Mouse (Mus musculus) liver, adult 2 months (tissue): ENCODE results near the gene Nobox. TPM values are rescaled to one million over a fixed set of nuclear protein-coding genes. Genes with fewer than 3 reads are reported as not detected.
A peak's percentile ranks its signal among the peaks of the same experiment; 100 is the strongest.

Source experiments
- DNase-seq: peaks from one replicate; pipeline ENCODE4 v3.0.0-alpha.2; 2011; ENCODE audit warnings: low read depth, low spot score; ENCODE audit errors: extremely low read depth
- H3K27ac ChIP-seq: fragments of 200-500 bp; replicated peaks from 2 replicates; pipeline ENCODE4 v1.5.1; 2012; ENCODE audit warnings: low read depth, mild to moderate bottlenecking, control low read depth, inconsistent platforms, low read length; ENCODE audit not compliant: insufficient read depth
- H3K27me3 ChIP-seq: fragments of 200-500 bp; 2 replicates; pipeline ENCODE4 v1.6.1; 2012; ENCODE audit warnings: mild to moderate bottlenecking, moderate library complexity, low read length, inconsistent platforms; ENCODE audit not compliant: control insufficient read depth, insufficient read depth
- H3K36me3 ChIP-seq: fragments of 200-500 bp; 2 replicates; pipeline ENCODE4 v1.6.1; 2012; ENCODE audit warnings: low read length, inconsistent platforms; ENCODE audit not compliant: control insufficient read depth, insufficient read depth
- H3K4me1 ChIP-seq: fragments of 200-500 bp; 2 replicates; pipeline ENCODE4 v1.6.1; 2011; ENCODE audit warnings: low read length; ENCODE audit not compliant: control insufficient read depth, insufficient read depth
- H3K4me3 ChIP-seq: fragments of 200-500 bp; 2 replicates; pipeline ENCODE4 v1.5.1; 2011; ENCODE audit warnings: low read depth, mild to moderate bottlenecking, control low read depth, low read length, moderate library complexity; ENCODE audit not compliant: insufficient read depth
- H3K79me2 ChIP-seq: fragments of 200-500 bp; 2 replicates; pipeline ENCODE4 v1.6.1; 2012; ENCODE audit warnings: inconsistent platforms, mild to moderate bottlenecking, low read length, moderate library complexity; ENCODE audit not compliant: control insufficient read depth, insufficient read depth
- H3K9ac ChIP-seq: fragments of 200-500 bp; 2 replicates; pipeline ENCODE4 v1.6.1; 2012; ENCODE audit warnings: low read depth, mild to moderate bottlenecking, control low read depth, inconsistent platforms, low read length
- CTCF ChIP-seq: fragments of 200-500 bp; IDR thresholded peaks from 2 replicates; pipeline ENCODE4 v1.5.1; 2011; ENCODE audit warnings: low read depth, low read length, control low read depth
- POLR2A ChIP-seq: fragments of 200-500 bp; IDR thresholded peaks from 2 replicates; pipeline ENCODE4 v1.6.1; 2011; ENCODE audit warnings: low read length, control low read depth; ENCODE audit not compliant: insufficient read depth; ENCODE audit errors: extremely low read depth
- WGBS: fragments of 180-500 bp; shearing (Covaris S2); methylation state at CpG from one replicate; pipeline ENCODE4 v1.1.7; 2018; 5-methylcytosine and 5-hydroxymethylcytosine counted together
- polyA plus RNA-seq: library from polyadenylated mRNA; depleted of rRNA; stranded (reverse); fragments of >200 nt; gene quantifications from 2 replicates; pipeline ENCODE4 v1.2.3, GENCODE M21; 2012; rRNA removed
- total RNA-seq: library from RNA; depleted of rRNA; stranded (reverse); fragments of >200 nt; gene quantifications from 2 replicates; pipeline ENCODE4 v1.2.3, GENCODE M21; 2014; rRNA removed

The Nobox gene
- total and polyA plus RNA-seq, 2 experiments = 0.04 TPM; not detected in 1

DNA sequence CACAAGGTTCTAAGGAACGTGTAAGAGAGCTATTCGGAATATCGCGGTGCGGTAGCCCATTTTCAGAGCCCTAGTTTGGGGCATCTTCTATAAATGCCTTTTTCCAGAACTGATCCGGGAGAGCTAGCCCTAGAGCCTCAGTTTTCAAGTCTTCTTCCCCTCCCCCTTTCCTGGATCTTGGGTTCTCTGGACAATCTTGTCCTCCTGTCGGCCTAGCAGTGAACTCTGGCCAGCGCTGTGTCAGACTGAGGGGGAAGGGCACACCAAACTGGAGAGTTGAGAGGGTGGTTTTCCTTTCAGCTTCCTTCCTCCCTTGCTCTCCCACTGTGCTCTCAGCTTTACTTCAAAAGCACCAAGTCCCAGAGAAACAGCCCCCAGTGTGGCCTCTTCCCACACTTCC is 43.0 kb downstream of the Nobox start:
- H3K4me3 ChIP-seq = peak overlapping the region; percentile 82
- H3K36me3 ChIP-seq = no peaks in the 10 kb centered on the region
- DNase-seq = peak; percentile 66
- H3K4me1 ChIP-seq = peaks cover 4% of the 10 kb centered on the region; the same call in 1 of the 2 replicates
- peak overlapping the region; percentile 79 for H3K27ac ChIP-seq
- TF ChIP-seq CTCF (peak; percentile 30; the same call in 1 of the 2 replicates), POLR2A (no peak)
- no peaks in the 10 kb centered on the region for H3K27me3 ChIP-seq
- WGBS = 2% methylated on average over 8 of the region's 8 CpGs
- peaks cover 15% of the 10 kb centered on the region for H3K79me2 ChIP-seq
- peak overlapping the region; percentile 88 for H3K9ac ChIP-seq

DNA sequence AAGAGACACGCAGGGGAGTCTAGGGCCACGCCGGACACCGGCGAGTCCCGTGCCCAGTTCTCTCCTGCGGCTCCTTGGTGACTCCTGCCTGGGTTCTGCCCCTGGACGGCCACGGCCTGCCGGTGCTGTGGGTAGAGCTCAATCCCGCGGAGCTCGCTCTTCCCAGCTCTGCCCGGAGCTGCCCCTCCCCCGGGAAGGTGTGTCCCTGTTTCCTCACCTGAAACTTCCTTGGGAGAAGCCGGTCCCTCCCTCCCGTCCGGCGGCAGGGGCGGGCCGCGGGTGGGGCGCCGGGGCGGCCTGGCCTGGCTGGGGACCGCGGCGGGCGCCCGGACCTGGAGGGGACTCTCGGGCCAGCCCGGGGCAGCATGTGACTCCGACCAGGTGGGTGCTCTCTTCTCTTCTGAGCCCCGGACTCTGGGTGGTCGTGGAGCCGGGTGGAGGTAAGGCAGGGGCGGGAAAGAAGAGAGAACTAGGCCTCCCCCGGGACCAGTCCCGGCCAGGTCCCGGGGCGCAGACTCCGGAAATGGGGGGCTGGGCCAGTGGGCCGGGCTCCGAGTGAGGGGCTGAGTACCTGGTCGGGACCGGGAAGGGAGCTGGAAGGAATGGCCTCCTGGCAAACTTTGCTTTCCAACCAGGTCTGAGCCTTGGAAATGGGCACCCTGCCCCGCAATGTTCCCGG is 43.9 kb downstream of the Nobox start, which contains the start of gene Arhgef5:
Arhgef5 (plus strand) TSS at position 220 of the 679 bp plus-strand sequence.
- peak; percentile 78 for DNase-seq
- WGBS = under 1% methylated on average over 48 of the region's 48 CpGs
- TF ChIP-seq POLR2A = 0 out of 2 replicates have a peak, but pooled peaks have one; percentile 33
- no peak for TF ChIP-seq CTCF
- peak within 1 kb of the TSS; percentile 79 for H3K27ac ChIP-seq
- H3K4me3 ChIP-seq = peak within 1 kb of the TSS; percentile 82
- peak within 1 kb of the TSS; percentile 88 for H3K9ac ChIP-seq
- no peaks in the 10 kb centered on the region for H3K36me3 ChIP-seq
- peaks cover 15% of the 10 kb centered on the region for H3K79me2 ChIP-seq
- no peaks in the 10 kb centered on the region for H3K27me3 ChIP-seq
- peaks cover 4% of the 10 kb centered on the region; the same call in 1 of the 2 replicates for H3K4me1 ChIP-seq

DNA sequence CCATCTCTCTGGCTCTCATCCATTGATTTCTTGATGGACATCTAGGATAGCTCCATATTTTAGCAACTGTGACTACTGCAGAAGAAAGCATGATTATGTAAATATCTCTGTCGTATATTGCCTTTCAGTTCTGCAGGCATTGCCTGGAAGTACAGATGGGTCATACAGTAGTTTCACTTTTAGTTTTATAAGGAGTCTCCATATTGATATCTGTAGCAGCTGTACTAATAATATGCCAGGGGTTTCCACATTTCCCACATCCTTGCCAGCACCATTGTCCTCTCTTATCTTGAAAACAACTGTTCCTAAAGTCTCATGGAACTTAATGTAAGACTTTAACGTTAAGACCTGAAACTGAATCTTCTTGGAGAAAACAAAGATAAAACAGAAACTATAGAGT is 48.6 kb downstream of the Nobox start:
- no peak overlapping the region for H3K9ac ChIP-seq
- H3K4me3 ChIP-seq = no peak overlapping the region
- H3K36me3 ChIP-seq = no peaks in the 10 kb centered on the region
- DNase-seq = peak; percentile 8
- TF ChIP-seq POLR2A (no peak), CTCF (no peak)
- H3K79me2 ChIP-seq = no peaks in the 10 kb centered on the region
- no peaks in the 10 kb centered on the region for H3K27me3 ChIP-seq
- no peak overlapping the region for H3K27ac ChIP-seq
- no peaks in the 10 kb centered on the region for H3K4me1 ChIP-seq
- 48% methylated on average over 2 of the region's 2 CpGs for WGBS

DNA sequence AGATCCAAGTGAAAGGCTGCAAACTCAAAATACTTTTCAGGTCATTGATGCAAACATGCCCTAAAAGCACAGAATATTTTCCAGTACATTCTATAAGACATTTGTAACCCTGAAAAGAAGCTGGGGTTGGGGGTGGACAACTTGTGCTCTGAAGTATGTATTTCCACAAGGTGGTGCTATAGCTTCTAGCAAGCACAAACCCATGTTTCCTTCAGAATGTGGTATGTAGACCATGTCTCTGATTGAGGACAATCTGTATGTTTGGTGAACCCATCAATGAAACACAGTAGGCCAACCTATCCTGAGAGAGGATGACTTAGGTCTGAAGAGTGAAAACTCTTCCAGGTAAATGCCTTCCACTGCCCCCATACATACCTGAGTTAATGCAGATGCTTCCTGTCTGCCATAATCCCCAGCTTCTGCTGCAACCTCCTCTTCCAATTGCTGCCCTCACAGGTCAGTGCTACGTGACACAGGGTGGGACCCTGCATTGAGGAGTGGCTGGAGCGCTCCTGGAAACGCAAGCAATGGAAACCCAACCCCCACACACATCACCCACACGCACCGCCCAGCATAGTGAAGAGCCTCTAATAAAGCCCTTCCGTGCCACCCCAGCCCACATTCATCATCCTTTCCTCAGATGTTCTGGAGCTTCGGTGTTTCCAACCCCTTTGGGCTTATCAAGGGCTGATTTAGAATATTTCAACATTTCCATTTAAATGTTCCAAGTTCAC is 55.0 kb downstream of the Nobox start:
- peak; percentile 51 for DNase-seq
- H3K36me3 ChIP-seq = no peaks in the 10 kb centered on the region
- H3K27me3 ChIP-seq = no peaks in the 10 kb centered on the region
- no peaks in the 10 kb centered on the region for H3K79me2 ChIP-seq
- TF ChIP-seq CTCF (peak; percentile 55), POLR2A (no peak)
- no peak overlapping the region for H3K27ac ChIP-seq
- H3K4me3 ChIP-seq = no peak overlapping the region
- 63% methylated on average over 7 of the region's 7 CpGs for WGBS
- no peak overlapping the region for H3K9ac ChIP-seq
- no peaks in the 10 kb centered on the region for H3K4me1 ChIP-seq

Other genes starting within 250 kb of the Nobox start
- not detected in 2 replicates for gene Olfr441, start 203.2 kb downstream of the Nobox start, total RNA-seq
- not detected in 2 replicates for gene Olfr441, start 203.2 kb downstream of the Nobox start, polyA plus RNA-seq
- gene Olfr237-ps1, start 163.0 kb downstream of the Nobox start, total RNA-seq = not detected in 2 replicates
- not detected in 2 replicates for gene Olfr237-ps1, start 163.0 kb downstream of the Nobox start, polyA plus RNA-seq
- not detected in 2 replicates for gene Olfr437, start 146.3 kb downstream of the Nobox start, total RNA-seq
- not detected in 2 replicates for gene Olfr437, start 146.3 kb downstream of the Nobox start, polyA plus RNA-seq
- gene Olfr13, start 137.4 kb downstream of the Nobox start, total RNA-seq = not detected in 2 replicates
- gene Olfr13, start 137.4 kb downstream of the Nobox start, polyA plus RNA-seq = not detected in 2 replicates
- not detected in 2 replicates for gene Olfr435, start 112.4 kb downstream of the Nobox start, total RNA-seq
- not detected in 2 replicates for gene Olfr435, start 112.4 kb downstream of the Nobox start, polyA plus RNA-seq
- not detected in 2 replicates for gene Olfr434, start 96.5 kb downstream of the Nobox start, total RNA-seq
- gene Olfr434, start 96.5 kb downstream of the Nobox start, polyA plus RNA-seq = not detected in 2 replicates
- gene Olfr47, start 78.0 kb downstream of the Nobox start, total RNA-seq = not detected in 2 replicates
- not detected in 2 replicates for gene Olfr47, start 78.0 kb downstream of the Nobox start, polyA plus RNA-seq
- 10.4 and 11.9 TPM in 2 replicates for gene Arhgef5, start 44.0 kb downstream of the Nobox start, total RNA-seq
- 9.4 and 11.4 TPM in 2 replicates for gene Arhgef5, start 44.0 kb downstream of the Nobox start, polyA plus RNA-seq